Mouse (Mus musculus) adrenal gland, adult 8-10 months (tissue): ENCODE results near the gene Rmdn2. TPM values are rescaled to one million over a fixed set of nuclear protein-coding genes. Genes with fewer than 3 reads are reported as not detected.
A peak's percentile ranks its signal among the peaks of the same experiment; 100 is the strongest.

Experiments used
- DNase-seq: peaks from one replicate; pipeline ENCODE4 v3.0.0; 2022
- total RNA-seq, 4 experiments: library from RNA; stranded (reverse); gene quantifications; 2 replicates each; pipeline ENCODE4 v1.2.4; 2022

Rmdn2 gene
- total RNA-seq = 100 to 1,000 TPM; 347 to 537 (median 455) TPM

GRCm38 (mm10) chr17:79611545-79611944, at the start of gene Rmdn2:
TSS of gene Rmdn2 (plus strand) at chr17:79611863.
- DNase-seq = peak; percentile 71

- DNase-seq = no peak
Observed at GRCm38 (mm10) chr17:79563067-79563620, 48.5 kb upstream of the Rmdn2 start.

GRCm38 (mm10) chr17:79563721-79564120, 47.9 kb upstream of the Rmdn2 start:
- DNase-seq = no peak

- DNase-seq = no peak
Observed at GRCm38 (mm10) chr17:79565241-79565961, 46.3 kb upstream of the Rmdn2 start.

- DNase-seq = no peak
Observed at GRCm38 (mm10) chr17:79568401-79568800, 43.3 kb upstream of the Rmdn2 start.

GRCm38 (mm10) chr17:79578328-79578727, 33.3 kb upstream of the Rmdn2 start:
- no peak for DNase-seq

GRCm38 (mm10) chr17:79580264-79580920, 31.3 kb upstream of the Rmdn2 start:
- peak; percentile 66 for DNase-seq

- peak; percentile 42 for DNase-seq
Observed at GRCm38 (mm10) chr17:79583466-79583865, 28.2 kb upstream of the Rmdn2 start.

GRCm38 (mm10) chr17:79584246-79584800, 27.3 kb upstream of the Rmdn2 start:
- DNase-seq = no peak

- DNase-seq = no peak
Observed at GRCm38 (mm10) chr17:79589913-79590312, 21.8 kb upstream of the Rmdn2 start.

GRCm38 (mm10) chr17:79595996-79596395, 15.7 kb upstream of the Rmdn2 start:
- no peak for DNase-seq

GRCm38 (mm10) chr17:79598151-79598550, 13.5 kb upstream of the Rmdn2 start:
- DNase-seq = no peak

- no peak for DNase-seq
Observed at GRCm38 (mm10) chr17:79598596-79599577, 12.8 kb upstream of the Rmdn2 start.

GRCm38 (mm10) chr17:79600108-79600507, 11.6 kb upstream of the Rmdn2 start:
- DNase-seq = no peak

- no peak for DNase-seq
Observed at GRCm38 (mm10) chr17:79602381-79602780, 9.3 kb upstream of the Rmdn2 start.

- no peak for DNase-seq
Observed at GRCm38 (mm10) chr17:79603427-79603826, 8.2 kb upstream of the Rmdn2 start.

GRCm38 (mm10) chr17:79605794-79606193, 5.9 kb upstream of the Rmdn2 start:
- no peak for DNase-seq

- DNase-seq = no peak
Observed at GRCm38 (mm10) chr17:79609697-79610096, 2.0 kb upstream of the Rmdn2 start.

- DNase-seq = no peak
Observed at GRCm38 (mm10) chr17:79610163-79610755, 1.4 kb upstream of the Rmdn2 start.

- DNase-seq = peak; percentile 76
Observed at GRCm38 (mm10) chr17:79614691-79615588, 3.3 kb downstream of the Rmdn2 start.

GRCm38 (mm10) chr17:79615897-79616296, 4.2 kb downstream of the Rmdn2 start:
- DNase-seq = no peak
